Mouse (Mus musculus): Measurements from ENCODE around the gene Bnc2. TPM values are rescaled to one million over a fixed set of nuclear protein-coding genes. Genes with fewer than 3 reads are reported as not detected.

Bnc2 gene
- polyA plus RNA-seq, 1 experiment, result 7.4 TPM

DNA sequence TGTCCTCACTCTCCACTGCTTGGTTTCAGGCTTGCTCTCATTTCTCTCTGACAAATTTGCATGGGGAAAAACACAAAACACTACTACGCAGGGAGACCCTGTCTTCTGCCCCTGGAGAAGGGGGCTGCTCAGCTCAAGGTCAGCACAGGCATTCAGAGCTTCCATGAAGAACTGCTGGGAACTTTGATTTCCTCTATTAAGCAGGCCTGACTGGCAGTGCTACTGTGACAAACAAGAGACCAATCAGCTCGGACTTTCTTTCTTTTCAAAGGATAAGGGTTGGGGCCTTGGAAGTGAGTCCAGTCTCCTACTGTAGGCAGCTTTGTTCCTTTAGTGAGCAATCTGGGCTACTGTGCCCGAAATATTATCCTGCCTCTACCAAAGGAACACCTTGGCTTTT lies 400.9 kb downstream of the Bnc2 start:
- TF ChIP-seq POLR2A (IDR thresholded peaks at IDR 0.05; ENCODE audit: borderline replicate concordance, extremely low read depth, low read depth, low read length), result no peak
- TF ChIP-seq CTCF (IDR thresholded peaks at IDR 0.05; ENCODE audit: insufficient read depth, low read length), result no peak
- H3K4me3 ChIP-seq (replicated peaks; ENCODE audit: extremely low read depth, low read depth, low read length), result no peak overlapping the region
- 64% methylated on average over 3 of the region's 3 CpGs for WGBS

GRCm38 (mm10) chr4:84272867-84273266 lies 402.2 kb downstream of the Bnc2 start:
- WGBS, result 57% methylated on average over 2 of the region's 2 CpGs
- no peaks in the 10 kb centered on the region for H3K4me1 ChIP-seq (ENCODE audit: control insufficient read depth, insufficient read depth, low read length)
- no peak for TF ChIP-seq POLR2A (IDR thresholded peaks at IDR 0.05; ENCODE audit: borderline replicate concordance, extremely low read depth, low read depth, low read length)
- no peak for TF ChIP-seq CTCF (IDR thresholded peaks at IDR 0.05; ENCODE audit: insufficient read depth, low read length)

More for the DNA sequence above, 400.9 kb downstream of the Bnc2 start:
- DNase-seq, result no peak
- H3K4me1 ChIP-seq (ENCODE audit: control insufficient read depth, insufficient read depth, low read length), result no peaks in the 10 kb centered on the region

DNA sequence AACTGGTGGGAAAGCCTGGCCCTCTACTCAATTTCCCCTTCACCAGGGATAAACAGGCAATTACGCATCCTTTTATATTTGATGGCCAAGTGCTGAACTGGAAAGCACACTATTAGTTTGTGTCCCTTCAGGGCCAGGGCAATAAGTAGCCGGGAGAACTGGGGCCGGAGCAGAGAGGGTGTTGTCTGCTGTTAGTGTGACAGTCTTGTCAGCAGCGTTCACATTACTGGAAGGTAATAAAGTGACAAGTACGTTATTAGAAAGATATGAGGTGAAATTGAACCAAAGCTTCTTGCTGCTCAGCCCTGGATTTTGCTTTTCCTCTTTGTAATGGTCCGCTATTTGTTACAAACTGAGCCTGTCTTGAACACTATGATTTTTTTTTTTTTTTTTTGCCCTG lies 405.2 kb downstream of the Bnc2 start:
- no peak overlapping the region for H3K4me3 ChIP-seq (replicated peaks; ENCODE audit: extremely low read depth, low read depth, low read length)
- no peaks in the 10 kb centered on the region for H3K4me1 ChIP-seq (ENCODE audit: control insufficient read depth, insufficient read depth, low read length)
- WGBS, result 63% methylated on average over 6 of the region's 6 CpGs
- no peak for TF ChIP-seq POLR2A (IDR thresholded peaks at IDR 0.05; ENCODE audit: borderline replicate concordance, extremely low read depth, low read depth, low read length)
- no peak for DNase-seq

More at GRCm38 (mm10) chr4:84272867-84273266, 402.2 kb downstream of the Bnc2 start:
- DNase-seq, result no peak
- H3K4me3 ChIP-seq (replicated peaks; ENCODE audit: extremely low read depth, low read depth, low read length), result no peak overlapping the region

- Histone ChIP-seq H3K4me3 (replicated peaks; ENCODE audit: extremely low read depth, low read depth, low read length) (no peak overlapping the region), H3K4me1 (ENCODE audit: control insufficient read depth, insufficient read depth, low read length) (no peaks in the 10 kb centered on the region)
- TF ChIP-seq CTCF (IDR thresholded peaks at IDR 0.05; ENCODE audit: insufficient read depth, low read length) (no peak), POLR2A (IDR thresholded peaks at IDR 0.05; ENCODE audit: borderline replicate concordance, extremely low read depth, low read depth, low read length) (no peak)
- DNase-seq, result no peak
- WGBS, result 94% methylated on average over 2 of the region's 2 CpGs
Observed at GRCm38 (mm10) chr4:84247356-84247755, 427.7 kb downstream of the Bnc2 start.

DNA sequence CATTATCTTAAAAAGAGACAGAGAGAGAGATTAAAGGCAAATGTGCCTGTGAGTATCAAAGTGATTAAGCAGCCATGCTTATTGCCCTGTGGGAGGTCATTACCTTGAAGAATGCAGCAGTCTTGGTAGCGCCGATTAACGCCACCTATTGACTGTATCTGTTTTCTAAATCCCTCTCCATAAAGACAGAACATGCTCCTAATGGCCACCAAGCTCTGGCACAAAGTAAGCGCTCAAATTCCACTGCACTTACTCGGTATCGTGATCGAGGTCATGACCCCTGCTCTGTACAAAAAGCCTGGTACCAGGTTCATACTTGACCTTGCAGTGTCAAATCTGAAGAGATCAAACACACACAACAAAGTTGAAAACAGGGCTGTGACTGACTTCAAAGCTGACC lies 442.7 kb downstream of the Bnc2 start:
- 73% methylated on average over 7 of the region's 7 CpGs for WGBS
- no peak for DNase-seq

DNA sequence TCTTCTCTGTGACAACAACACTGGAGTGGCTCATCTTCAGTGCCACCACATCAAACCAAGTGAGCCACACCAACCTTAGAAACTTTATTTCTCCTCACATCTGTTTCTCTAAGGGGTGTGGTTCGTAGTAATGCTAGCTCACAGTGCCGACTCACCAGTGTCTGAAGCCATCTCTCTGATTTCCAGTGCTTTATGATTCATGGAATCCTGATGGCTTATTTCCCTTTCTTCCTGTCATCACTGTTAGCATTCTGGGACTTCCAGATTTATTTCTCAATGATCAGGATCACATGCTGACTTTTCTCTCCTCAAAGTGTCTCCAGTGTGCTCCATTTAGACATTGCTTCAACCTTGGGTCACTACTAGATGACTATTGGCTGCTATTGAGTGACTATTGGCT lies 443.8 kb downstream of the Bnc2 start:
- no peak for DNase-seq
- WGBS, result 91% methylated on average over 2 of the region's 2 CpGs
- no peak for TF ChIP-seq POLR2A (IDR thresholded peaks at IDR 0.05; ENCODE audit: borderline replicate concordance, extremely low read depth, low read depth, low read length)
- no peak for TF ChIP-seq CTCF (IDR thresholded peaks at IDR 0.05; ENCODE audit: insufficient read depth, low read length)
- Histone ChIP-seq H3K4me3 (replicated peaks; ENCODE audit: extremely low read depth, low read depth, low read length) (no peak overlapping the region), H3K4me1 (ENCODE audit: control insufficient read depth, insufficient read depth, low read length) (no peaks in the 10 kb centered on the region)

More for the DNA sequence above, 442.7 kb downstream of the Bnc2 start:
- TF ChIP-seq CTCF (IDR thresholded peaks at IDR 0.05; ENCODE audit: insufficient read depth, low read length) (no peak), POLR2A (IDR thresholded peaks at IDR 0.05; ENCODE audit: borderline replicate concordance, extremely low read depth, low read depth, low read length) (no peak)
- Histone ChIP-seq H3K4me3 (replicated peaks; ENCODE audit: extremely low read depth, low read depth, low read length) (no peak overlapping the region), H3K4me1 (ENCODE audit: control insufficient read depth, insufficient read depth, low read length) (no peaks in the 10 kb centered on the region)

- Histone ChIP-seq H3K4me3 (replicated peaks; ENCODE audit: extremely low read depth, low read depth, low read length) (no peak overlapping the region), H3K4me1 (ENCODE audit: control insufficient read depth, insufficient read depth, low read length) (no peaks in the 10 kb centered on the region)
- TF ChIP-seq CTCF (IDR thresholded peaks at IDR 0.05; ENCODE audit: insufficient read depth, low read length), result no peak
- no peak for TF ChIP-seq POLR2A (IDR thresholded peaks at IDR 0.05; ENCODE audit: borderline replicate concordance, extremely low read depth, low read depth, low read length)
- DNase-seq, result no peak
- 69% methylated on average over 10 of the region's 10 CpGs for WGBS
Observed at GRCm38 (mm10) chr4:84229189-84229960, 445.7 kb downstream of the Bnc2 start.

DNA sequence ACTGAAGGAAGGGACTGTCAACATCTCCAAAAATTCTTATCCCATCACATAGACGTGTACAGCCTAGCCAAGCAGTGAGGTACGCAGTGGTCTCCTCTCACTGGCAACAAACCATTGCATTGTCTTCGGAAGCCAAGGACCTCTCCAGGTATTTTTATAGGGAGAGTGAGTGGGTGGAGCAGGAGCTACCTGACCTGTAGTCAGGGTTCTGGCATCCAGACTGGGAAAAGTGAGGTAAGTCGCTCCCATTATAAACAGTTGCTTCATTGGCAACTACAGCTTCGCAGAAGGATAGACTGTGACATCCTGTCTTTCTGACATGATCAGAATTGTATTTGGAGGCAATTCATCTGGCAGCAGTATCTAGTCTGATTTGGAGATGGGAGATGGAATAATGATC lies 446.5 kb downstream of the Bnc2 start:
- 80% methylated on average over 5 of the region's 5 CpGs for WGBS
- Histone ChIP-seq H3K4me3 (replicated peaks; ENCODE audit: extremely low read depth, low read depth, low read length) (no peak overlapping the region), H3K4me1 (ENCODE audit: control insufficient read depth, insufficient read depth, low read length) (no peaks in the 10 kb centered on the region)
- no peak for DNase-seq
- TF ChIP-seq POLR2A (IDR thresholded peaks at IDR 0.05; ENCODE audit: borderline replicate concordance, extremely low read depth, low read depth, low read length) (no peak), CTCF (IDR thresholded peaks at IDR 0.05; ENCODE audit: insufficient read depth, low read length) (no peak)

Other genes with a start within 250 kb of the Bnc2 start
- gene Cntln, start 209.0 kb upstream of the Bnc2 start, polyA plus RNA-seq (2012; rRNA removed), result 3.2 TPM in 2 replicates